Mouse (Mus musculus) lung, embryonic 14.5 days (tissue): ENCODE data around the gene Med29. TPM values are rescaled to one million over a fixed set of nuclear protein-coding genes. Genes with fewer than 3 reads are reported as not detected.

Experiments used
- ATAC-seq: fragments of 200-750 bp; cut with Nextera tagmentation; 2 replicates; pipeline ENCODE4 v1.8.0; 2017; ENCODE audit warnings: mild to moderate bottlenecking, moderate TSS enrichment, moderate library complexity; ENCODE audit not compliant: insufficient read depth
- DNase-seq: peaks from one replicate; pipeline ENCODE4 v3.0.0-alpha.2; 2015
- H3K27ac ChIP-seq: fragments of 300-500 bp; sonication (generic); 2 replicates; pipeline ENCODE4 v1.5.1; 2014; ENCODE audit warnings: low read depth, mild to moderate bottlenecking, moderate library complexity
- H3K27me3 ChIP-seq: fragments of 300-500 bp; sonication (generic); 2 replicates; pipeline ENCODE4 v1.6.1; 2014; ENCODE audit warnings: low read length, control low read depth; ENCODE audit not compliant: insufficient read depth
- H3K36me3 ChIP-seq: fragments of 300-500 bp; sonication (generic); 2 replicates; pipeline ENCODE4 v1.6.1; 2014; ENCODE audit warnings: control low read depth; ENCODE audit not compliant: insufficient read depth
- H3K4me1 ChIP-seq: fragments of 300-500 bp; sonication (generic); 2 replicates; pipeline ENCODE4 v1.6.1; 2014; ENCODE audit warnings: antibody characterized with exemption, control low read depth; ENCODE audit not compliant: insufficient read depth
- H3K4me2 ChIP-seq: fragments of 300-500 bp; sonication (generic); 2 replicates; pipeline ENCODE4 v1.6.1; 2014; ENCODE audit warnings: mild to moderate bottlenecking
- H3K4me3 ChIP-seq: fragments of 300-500 bp; sonication (generic); 2 replicates; pipeline ENCODE4 v1.5.1; 2014; ENCODE audit warnings: low read depth, low read length
- H3K9ac ChIP-seq: fragments of 300-500 bp; sonication (generic); 2 replicates; pipeline ENCODE4 v1.6.1; 2014
- H3K9me3 ChIP-seq: fragments of 300-500 bp; sonication (generic); 2 replicates; pipeline ENCODE4 v1.6.1; 2016; ENCODE audit warnings: low read depth, low read length, control low read depth
- CTCF ChIP-seq: IDR thresholded peaks from 2 replicates; pipeline ENCODE4 v1.5.1; 2016; ENCODE audit warnings: antibody characterized with exemption, low read depth
- WGBS: fragments of 180-500 bp; shearing (Covaris S2); extraction: QIAGEN DNeasy Blood & Tissue Kit; methylation state at CpG from one replicate; pipeline ENCODE4 v1.1.7; 2014; 5-methylcytosine and 5-hydroxymethylcytosine counted together
- polyA plus RNA-seq: library from polyadenylated mRNA; unstranded; fragments of >200 nt; fragmentation: Nextera tagmentation; extraction: Ambion mirVana; gene quantifications from 2 replicates; pipeline ENCODE4 v1.2.1, GENCODE M21; 2014

Gene Med29
- polyA plus RNA-seq, 1 experiment from 2014 or later: 49.1 TPM

DNA sequence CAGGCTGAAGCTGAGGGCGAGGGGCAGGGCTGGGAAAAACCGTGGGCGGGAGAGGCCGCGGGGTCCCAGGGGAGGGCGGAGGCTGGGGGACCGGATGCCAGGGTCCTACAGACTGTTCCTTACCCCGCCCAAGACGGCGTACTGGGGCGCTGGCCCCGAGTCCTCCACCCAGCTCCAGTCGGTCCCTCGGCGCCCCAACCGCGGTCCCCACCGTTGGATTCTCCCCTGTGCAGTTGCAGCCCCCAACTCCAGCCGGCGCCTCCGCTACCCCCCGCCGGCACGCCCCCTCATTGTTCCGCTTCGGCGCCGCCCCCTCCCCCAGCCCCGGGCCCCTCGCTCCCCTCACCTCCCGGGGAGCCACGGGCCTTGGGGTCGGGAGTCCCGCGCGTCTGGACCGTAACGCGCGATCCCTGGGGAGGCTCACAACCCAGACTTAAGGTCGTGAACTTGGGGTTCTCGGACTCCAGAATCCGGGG is 21.0 kb downstream of the Med29 start:
- Histone ChIP-seq H3K4me2 (peak overlapping the region; percentile 88), H3K4me1 (peaks cover 13% of the 10 kb centered on the region; the same call in 1 of the 2 replicates), H3K4me3 (peak overlapping the region; percentile 87), H3K27ac (peak overlapping the region; percentile 97), H3K9me3 (no peaks in the 10 kb centered on the region), H3K36me3 (peaks cover 39% of the 10 kb centered on the region), H3K27me3 (no peaks in the 10 kb centered on the region), H3K9ac (peak overlapping the region; percentile 96)
- no peak for TF ChIP-seq CTCF
- DNase-seq (peak; percentile 83), ATAC-seq (peak; percentile 11; the same call in 1 of the 2 replicates)
- WGBS: under 1% methylated on average over 40 of the region's 43 CpGs

DNA sequence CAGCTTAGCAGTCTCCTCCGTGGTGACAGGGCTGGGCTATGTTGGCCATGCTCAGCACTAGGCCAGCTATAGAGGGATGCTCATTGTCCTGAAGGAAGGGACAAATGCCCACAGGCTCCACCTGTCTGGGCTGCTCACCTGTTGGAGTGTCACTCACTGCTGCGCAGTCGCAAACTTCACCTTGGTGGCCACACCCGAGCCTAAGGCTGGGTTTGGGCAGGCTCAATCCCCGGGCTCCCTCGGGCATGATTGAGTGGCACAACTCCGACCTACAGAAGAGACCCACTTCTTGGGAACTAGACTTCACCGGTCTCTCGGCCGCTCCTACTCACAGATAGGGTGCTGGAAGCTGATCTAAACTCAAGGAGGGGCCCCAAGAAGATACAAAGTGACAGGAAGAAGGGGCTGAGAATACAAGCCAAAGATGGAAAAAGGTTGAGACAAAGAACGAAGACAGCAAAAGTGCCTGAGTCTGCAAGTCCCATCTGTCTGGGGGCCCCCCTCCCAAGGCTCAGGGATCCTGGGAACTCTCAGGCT is 21.5 kb downstream of the Med29 start:
- DNase-seq: peak; percentile 40
- TF ChIP-seq CTCF: no peak
- Histone ChIP-seq H3K27me3 (no peaks in the 10 kb centered on the region), H3K27ac (peak overlapping the region; percentile 97), H3K9ac (peak overlapping the region; percentile 96), H3K4me2 (peak overlapping the region; percentile 88), H3K36me3 (peaks cover 43% of the 10 kb centered on the region), H3K9me3 (no peaks in the 10 kb centered on the region), H3K4me3 (peak overlapping the region; percentile 87), H3K4me1 (peaks cover 12% of the 10 kb centered on the region; the same call in 1 of the 2 replicates)
- WGBS: 4% methylated on average over 11 of the region's 11 CpGs
- ATAC-seq: no peak

DNA sequence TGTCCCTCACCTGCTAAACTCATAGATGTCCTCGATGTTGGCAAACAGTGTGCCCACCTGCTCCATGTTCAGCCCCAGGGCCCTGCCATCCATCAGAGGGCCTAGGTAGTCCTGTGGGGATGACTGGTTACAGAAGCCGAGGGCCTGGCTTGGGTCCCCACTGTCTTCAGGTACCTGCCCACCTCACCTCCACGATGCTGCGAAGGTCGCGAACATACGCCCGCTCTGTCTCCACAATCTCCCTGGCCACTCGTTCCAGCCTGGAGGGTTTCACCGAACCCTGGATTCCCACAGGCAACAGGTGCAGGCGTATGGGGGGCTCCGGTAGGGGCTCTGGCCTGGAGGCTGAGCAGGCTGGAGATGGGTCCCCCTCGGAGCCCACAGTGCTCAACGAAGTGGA is 22.5 kb downstream of the Med29 start:
- WGBS: 89% methylated on average over 14 of the region's 14 CpGs
- H3K9me3 ChIP-seq: no peaks in the 10 kb centered on the region
- H3K4me1 ChIP-seq: 0 out of 2 replicates have a peak, but pooled peaks cover 10% of the 10 kb centered on the region
- H3K27ac ChIP-seq: no peak overlapping the region
- H3K4me2 ChIP-seq: peak overlapping the region; percentile 88
- H3K36me3 ChIP-seq: peaks cover 50% of the 10 kb centered on the region
- H3K27me3 ChIP-seq: no peaks in the 10 kb centered on the region
- H3K9ac ChIP-seq: peak overlapping the region; percentile 96
- DNase-seq (no peak), ATAC-seq (no peak)
- peak overlapping the region; percentile 87 for H3K4me3 ChIP-seq
- TF ChIP-seq CTCF: no peak

DNA sequence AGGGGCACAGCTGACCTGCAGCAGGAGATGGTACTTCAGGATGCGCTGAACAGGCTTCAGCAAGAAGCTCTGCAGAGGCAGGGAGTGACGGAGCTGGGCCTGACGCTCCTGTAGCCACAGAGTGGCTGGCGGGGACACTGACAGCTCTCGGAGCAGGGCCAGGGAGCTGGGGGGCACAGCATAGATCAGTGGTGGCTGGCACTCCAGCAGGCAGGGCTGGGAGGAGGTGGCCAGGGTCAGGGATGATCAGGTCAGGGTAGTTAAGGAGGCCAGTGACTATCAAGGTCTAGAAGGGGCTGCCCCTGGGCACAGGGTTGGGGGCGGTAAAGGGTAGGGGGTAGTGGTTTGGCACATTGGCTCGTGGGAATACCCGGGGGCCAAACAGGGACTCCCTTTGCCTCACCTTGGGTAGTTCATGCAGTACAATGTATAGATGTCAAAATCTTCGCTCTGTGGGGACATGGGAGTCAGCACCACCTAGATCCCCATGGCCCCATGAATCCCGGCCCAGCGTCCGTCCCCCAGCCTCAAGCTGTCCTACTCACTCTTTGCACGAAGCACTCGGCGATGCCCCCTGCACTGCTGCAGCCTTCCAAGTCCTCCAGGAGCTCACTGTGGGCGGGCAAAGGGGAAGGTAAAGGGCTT is 24.1 kb downstream of the Med29 start:
- ATAC-seq (no peak), DNase-seq (no peak)
- Histone ChIP-seq H3K27ac (no peak overlapping the region), H3K4me2 (no peak overlapping the region), H3K4me3 (no peak overlapping the region), H3K9me3 (no peaks in the 10 kb centered on the region), H3K27me3 (no peaks in the 10 kb centered on the region), H3K36me3 (peaks cover 63% of the 10 kb centered on the region), H3K4me1 (0 out of 2 replicates have a peak, but pooled peaks cover 10% of the 10 kb centered on the region), H3K9ac (no peak overlapping the region)
- WGBS: 94% methylated on average over 16 of the region's 16 CpGs
- TF ChIP-seq CTCF: no peak

DNA sequence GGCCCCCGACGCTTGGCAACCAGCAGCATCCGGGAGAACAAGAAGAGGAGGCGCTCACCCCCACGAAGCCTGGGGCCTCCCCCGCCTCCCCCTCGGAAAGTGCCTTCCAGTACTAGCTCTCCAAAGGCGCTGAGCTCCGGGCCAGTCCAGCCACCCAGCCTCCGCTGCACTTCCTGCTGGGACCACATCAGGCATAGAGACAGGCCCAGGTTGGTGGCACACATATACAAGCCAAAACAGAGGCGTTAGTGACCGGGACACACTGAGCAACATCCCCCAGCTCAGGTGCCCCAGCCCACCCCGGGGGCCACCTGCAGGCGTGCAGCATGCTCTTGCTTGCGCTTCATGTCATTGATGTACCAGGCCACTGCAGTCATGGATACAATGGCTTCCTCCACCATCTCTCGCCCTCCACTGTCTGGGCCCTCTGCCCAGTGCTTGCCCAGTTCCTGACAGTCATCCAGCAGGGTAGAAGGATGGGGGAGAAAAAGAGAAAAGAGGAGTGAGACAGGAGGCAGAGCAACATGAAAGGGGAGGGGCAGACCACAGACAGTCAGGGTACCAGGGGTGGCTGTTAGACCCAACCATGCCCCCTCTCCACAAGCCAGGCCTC is 24.7 kb downstream of the Med29 start:
- Histone ChIP-seq H3K4me2 (no peak overlapping the region), H3K4me1 (0 out of 2 replicates have a peak, but pooled peaks cover 10% of the 10 kb centered on the region), H3K9me3 (no peaks in the 10 kb centered on the region), H3K9ac (no peak overlapping the region), H3K36me3 (peaks cover 64% of the 10 kb centered on the region), H3K27ac (no peak overlapping the region), H3K27me3 (no peaks in the 10 kb centered on the region), H3K4me3 (no peak overlapping the region)
- no peak for TF ChIP-seq CTCF
- DNase-seq (no peak), ATAC-seq (no peak)
- 91% methylated on average over 16 of the region's 16 CpGs for WGBS

DNA sequence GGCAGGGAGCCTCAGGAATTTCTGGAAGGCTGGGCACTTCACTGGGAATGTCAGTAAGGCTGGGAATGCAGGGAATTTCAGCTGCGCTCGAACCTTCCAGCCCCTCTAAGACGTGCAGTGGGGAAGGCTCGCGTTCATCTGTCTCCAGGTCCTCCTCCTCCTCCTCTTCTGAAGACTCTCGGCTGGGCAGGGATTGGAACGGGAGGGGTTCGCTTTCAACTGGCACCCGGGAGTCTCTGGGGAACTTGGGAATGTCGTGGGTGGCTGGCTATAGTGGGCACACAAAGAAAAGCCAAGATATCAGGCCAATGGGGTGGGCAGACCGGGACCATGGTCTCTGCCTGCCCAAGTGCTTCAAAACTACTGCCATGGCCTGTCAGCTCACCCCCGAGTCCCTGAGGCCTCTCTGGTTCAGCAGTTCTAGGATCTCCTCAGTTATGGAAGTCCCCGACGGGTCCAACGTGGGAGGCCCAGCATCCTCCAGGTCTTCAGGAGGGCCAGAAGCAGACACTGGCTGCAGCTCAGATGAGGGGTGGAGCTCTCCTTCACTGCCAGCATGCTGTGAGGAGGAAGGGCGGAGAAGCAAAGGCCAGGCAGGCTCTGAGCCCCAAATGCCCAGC is 30.0 kb downstream of the Med29 start:
- DNase-seq: no peak
- H3K36me3 ChIP-seq: peaks cover 75% of the 10 kb centered on the region
- no peak overlapping the region for H3K27ac ChIP-seq
- ATAC-seq: no peak
- H3K27me3 ChIP-seq: no peaks in the 10 kb centered on the region
- H3K4me1 ChIP-seq: peaks cover 7% of the 10 kb centered on the region
- H3K9me3 ChIP-seq: no peaks in the 10 kb centered on the region
- no peak overlapping the region for H3K9ac ChIP-seq
- TF ChIP-seq CTCF: no peak
- 83% methylated on average over 16 of the region's 16 CpGs for WGBS
- H3K4me2 ChIP-seq: no peak overlapping the region
- H3K4me3 ChIP-seq: no peak overlapping the region
